In the genomic region with DNA sequence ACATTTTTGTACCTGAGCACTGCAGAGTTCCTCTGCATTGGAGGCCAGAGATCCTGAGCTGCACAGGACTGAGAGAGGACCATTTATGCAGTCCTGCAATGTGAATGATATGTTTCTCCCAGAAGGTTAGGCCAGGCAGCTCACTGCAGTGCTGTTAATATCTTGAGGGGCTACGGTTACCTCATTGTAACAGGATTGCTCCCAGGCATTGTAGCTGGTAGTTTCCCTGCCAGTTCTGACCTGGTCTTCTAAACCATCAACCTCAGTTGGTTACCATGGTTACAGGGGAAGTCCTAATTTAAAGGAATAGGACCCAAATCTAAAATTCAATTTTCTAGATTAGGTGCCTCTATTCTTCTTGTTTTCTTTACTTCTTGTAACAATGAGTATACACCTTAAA, we compare ENCODE assay signal across 17 mouse cellular contexts.
"Had no signal": no experiment of that assay in that cellular context is flagged by ENCODE, and none has a peak within 500 bp of the region (broad histone marks: within the 10 kb centered on the region; RNA-seq: fewer than 3 reads in every experiment).

No protein-coding gene starts in this region.

- ATAC-seq: intestine, embryonic 15.5 days; liver, postnatal 0 days had no signal

- H3K4me1 ChIP-seq: intestine, embryonic 15.5 days; limb, embryonic 12.5 days; liver, embryonic 13.5 days; lung, embryonic 15.5 days; neural tube, embryonic 12.5 days had no signal

- H3K9me3 ChIP-seq: intestine, embryonic 15.5 days; limb, embryonic 12.5 days; liver, embryonic 13.5 days; lung, embryonic 15.5 days; neural tube, embryonic 12.5 days had no signal

- H3K9ac ChIP-seq: intestine, embryonic 15.5 days; limb, embryonic 12.5 days; liver, embryonic 13.5 days; liver, postnatal 0 days; lung, embryonic 15.5 days; neural tube, embryonic 12.5 days had no signal

- H3K27me3 ChIP-seq: intestine, embryonic 15.5 days; limb, embryonic 12.5 days; liver, embryonic 13.5 days; lung, embryonic 15.5 days; megakaryocyte, embryonic 14.5 days; neural tube, embryonic 12.5 days had no signal

- H3K4me2 ChIP-seq: intestine, embryonic 15.5 days; limb, embryonic 12.5 days; liver, embryonic 13.5 days; lung, embryonic 15.5 days; neural tube, embryonic 12.5 days had no signal

- DNase-seq: kidney, adult 18-20 months; kidney, postnatal 10 days; kidney, postnatal 4 days; liver; liver, embryonic 13.5 days; liver, postnatal 0 days; lung, postnatal 14 days; thymus, adult 2 months; thymus, postnatal 25 days had no signal

- H3K4me3 ChIP-seq: intestine, embryonic 15.5 days; limb, embryonic 12.5 days; liver, embryonic 13.5 days; lung, embryonic 15.5 days; megakaryocyte, embryonic 14.5 days; myocyte; neural tube, embryonic 12.5 days had no signal

- H3K27ac ChIP-seq: intestine, embryonic 15.5 days; limb, embryonic 12.5 days; liver, embryonic 13.5 days; lung, embryonic 15.5 days; macrophage; neural tube, embryonic 12.5 days; stomach, postnatal 0 days had no signal
